Mouse (Mus musculus) T-helper 17 cell (primary cell): ENCODE measurements at regions not wholly inside any gene's neighbourhood (a gene's known extent, or its start where the extent isn't known, plus 50 kb on each side); places are given as distances from the start of the nearest gene placed in this dataset.

Source experiments
- in situ Hi-C, 2 experiments: fragments of 300-600 bp; cut with MboI, MseI; formaldehyde crosslinking; loops; 1 replicate in 1 of 2; 2 replicates in 1 of 2; pipeline ENCODE4 v1.15.1; 2025; ENCODE audit warnings: high pct_unique_total_duplicates in 2 of 2

DNA sequence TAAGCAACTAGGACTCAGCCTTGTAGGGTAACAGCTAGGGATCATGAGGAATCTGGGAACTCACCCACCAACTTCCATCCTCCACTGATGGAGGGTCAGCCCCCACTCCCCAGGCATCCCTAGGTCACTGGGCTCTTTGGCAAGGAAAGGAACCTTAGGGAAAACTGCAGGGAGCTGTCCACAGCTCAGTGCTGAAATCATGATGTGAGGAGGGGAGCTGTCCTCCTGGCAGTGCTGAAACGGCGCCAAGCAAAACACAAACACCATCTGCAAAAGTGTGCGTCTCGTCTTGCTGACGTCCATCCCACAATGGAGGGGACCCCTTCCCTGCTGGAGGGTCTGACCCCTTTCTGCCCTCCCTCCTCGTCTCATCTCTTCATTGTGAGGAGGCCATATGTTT is 68.6 kb upstream of the Rph3a start:
- in situ Hi-C loops: no loop called here

DNA sequence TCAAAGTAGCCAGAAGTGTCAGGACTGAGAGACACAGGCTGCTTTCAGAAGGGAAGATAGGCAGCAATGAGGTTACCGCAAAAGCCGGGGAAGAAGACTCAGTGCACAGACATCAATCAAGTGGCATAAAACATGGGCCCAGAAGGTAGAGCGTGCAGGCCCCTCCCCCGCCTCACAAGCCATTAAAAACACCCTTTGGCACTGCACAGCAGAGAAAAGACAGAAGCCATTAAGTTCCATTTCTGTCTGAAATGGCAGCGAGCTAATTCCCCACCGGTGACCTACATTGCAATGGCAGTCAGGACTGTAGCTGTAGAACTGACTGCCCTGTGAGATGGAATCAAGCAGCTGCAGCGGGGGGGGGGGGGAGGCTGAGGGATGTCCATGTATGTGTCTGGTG is 66.8 kb upstream of the Rph3a start:
- in situ Hi-C loops: no loop called here

DNA sequence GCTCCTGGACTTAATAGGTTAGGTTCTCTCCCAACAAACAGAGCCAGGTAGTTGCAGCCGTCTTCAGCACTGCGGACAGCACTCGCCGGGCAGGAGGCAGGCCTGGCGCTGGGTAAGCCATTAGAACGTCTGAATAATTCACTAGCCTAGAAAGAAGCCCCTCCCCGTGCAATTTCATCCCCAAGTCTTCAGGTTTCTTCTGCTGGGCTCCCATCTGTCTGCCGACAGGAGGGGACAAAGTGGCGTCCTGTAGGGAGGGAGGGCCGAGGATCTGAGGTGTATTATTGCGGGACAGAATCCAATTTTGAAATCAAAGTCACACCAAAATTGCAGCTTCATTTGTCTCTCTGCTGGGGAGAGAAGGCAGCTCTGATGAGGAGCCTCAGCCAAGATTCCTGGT is 58.9 kb upstream of the Rph3a start:
- in situ Hi-C loops: loop anchor here in 1 of 2 experiments (5.0 kb wide), 1 partner anchor 107 kb away; no protein-coding TSS in a partner anchor

DNA sequence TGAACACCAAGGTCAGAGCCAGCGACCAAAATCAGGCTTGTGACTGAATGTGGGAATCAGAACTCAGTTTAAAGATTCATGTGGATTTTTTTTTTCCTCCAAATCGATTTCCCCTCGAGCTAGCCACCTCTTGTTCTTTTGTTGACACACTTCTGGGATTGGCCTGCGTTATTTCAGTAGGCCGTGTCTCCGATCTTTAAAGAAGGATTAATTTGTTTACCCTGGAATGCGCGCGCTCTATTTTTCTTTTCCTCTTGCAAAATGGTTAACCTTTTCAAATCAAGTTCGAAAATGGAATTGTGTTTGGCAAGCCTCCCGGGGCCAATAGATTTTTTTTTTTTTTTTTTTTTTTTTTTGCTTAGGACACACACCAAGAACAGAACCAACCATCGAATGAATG is 54.8 kb upstream of the Rph3a start:
- in situ Hi-C loops: loop anchor here in 1 of 2 experiments (5.0 kb wide), 1 partner anchor 102 kb away; no protein-coding TSS in a partner anchor

DNA sequence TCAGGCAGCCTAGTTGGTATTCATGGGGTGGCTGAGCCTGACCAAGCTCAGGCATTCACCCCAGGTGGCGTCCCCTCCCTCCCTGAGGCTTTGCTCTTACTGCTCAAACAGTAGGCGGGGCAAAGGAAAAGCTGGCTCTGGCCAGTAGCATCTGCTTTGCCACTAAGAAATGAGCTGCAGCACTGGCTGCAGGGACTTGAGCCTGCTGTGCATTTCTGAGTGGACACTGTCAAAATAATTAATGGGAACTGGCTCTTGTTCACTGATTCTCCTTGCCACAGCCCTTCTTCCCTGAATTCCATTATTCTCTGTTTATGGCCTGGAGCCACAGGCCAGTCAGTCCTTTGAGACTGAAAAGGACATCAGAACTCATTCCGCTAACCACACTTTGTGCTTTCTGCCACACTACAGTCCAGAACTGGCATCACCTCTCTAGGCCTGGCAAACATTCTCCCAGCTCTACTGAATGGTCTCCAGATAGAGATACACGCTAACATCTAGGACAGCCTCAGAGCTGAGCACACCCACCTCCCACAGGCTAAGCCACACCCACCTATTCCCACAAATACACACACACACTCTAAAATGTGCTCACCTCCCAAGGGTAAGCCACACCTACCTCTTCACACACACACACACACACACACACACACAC is 53.2 kb upstream of the Rph3a start:
- in situ Hi-C loops: no loop called here

DNA sequence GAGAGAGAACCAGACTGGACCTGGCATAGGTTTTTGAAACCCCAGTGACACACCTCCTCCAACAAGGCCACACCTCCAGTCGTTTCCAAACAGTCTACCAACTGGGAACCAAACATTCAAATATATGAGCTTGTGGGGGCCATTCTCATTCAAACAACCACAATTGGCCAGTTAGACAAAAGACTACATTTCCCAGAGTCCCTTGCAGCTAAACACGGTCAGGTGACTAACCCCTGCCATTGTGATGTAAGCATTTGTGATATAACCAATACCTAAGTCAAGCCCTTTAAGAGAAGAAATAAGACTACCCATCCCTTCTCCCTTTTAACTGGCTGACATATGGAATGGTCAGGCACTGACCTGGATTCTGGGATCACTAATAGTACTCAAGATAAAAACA is 51.8 kb upstream of the Rph3a start:
- in situ Hi-C loops: no loop called here
